Mouse (Mus musculus): ENCODE results near the gene Tectb. TPM values are rescaled to one million over a fixed set of nuclear protein-coding genes. Genes with fewer than 3 reads are reported as not detected.
A peak's percentile ranks its signal among the peaks of the same experiment; 100 is the strongest.

Tectb gene
- total RNA-seq, 4 experiments from 2014 or later: 0.55 to 0.66 TPM; not detected in 2

GRCm38 (mm10) chr19:55165954-55166353, 14.6 kb upstream of the Tectb start:
- no peak for DNase-seq

- DNase-seq: no peak
Measured at GRCm38 (mm10) chr19:55166741-55167140, 13.8 kb upstream of the Tectb start.

DNA sequence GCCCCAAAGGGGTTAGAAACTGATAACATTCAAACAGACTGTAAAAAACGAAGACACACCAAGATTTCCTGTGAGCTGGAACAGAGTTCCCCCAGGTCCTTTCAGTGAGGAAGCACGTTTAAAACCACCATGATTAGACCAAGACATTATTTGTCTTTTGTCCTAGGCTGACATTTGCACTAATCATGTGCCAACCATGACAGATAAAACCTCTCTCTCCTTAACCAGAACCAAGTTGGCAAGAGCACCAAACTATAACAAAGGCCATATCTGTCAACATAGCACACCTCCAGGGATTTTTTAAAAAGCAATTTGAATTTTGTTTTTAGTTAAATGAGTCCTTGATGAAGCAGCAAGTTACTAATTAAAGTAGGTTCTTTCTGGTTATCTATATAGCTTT, 12.8 kb upstream of the Tectb start:
- DNase-seq: no peak

GRCm38 (mm10) chr19:55168360-55168759, 12.2 kb upstream of the Tectb start:
- DNase-seq: no peak

- peak; percentile 57 for DNase-seq
Measured at GRCm38 (mm10) chr19:55169236-55169729, 11.2 kb upstream of the Tectb start.

DNA sequence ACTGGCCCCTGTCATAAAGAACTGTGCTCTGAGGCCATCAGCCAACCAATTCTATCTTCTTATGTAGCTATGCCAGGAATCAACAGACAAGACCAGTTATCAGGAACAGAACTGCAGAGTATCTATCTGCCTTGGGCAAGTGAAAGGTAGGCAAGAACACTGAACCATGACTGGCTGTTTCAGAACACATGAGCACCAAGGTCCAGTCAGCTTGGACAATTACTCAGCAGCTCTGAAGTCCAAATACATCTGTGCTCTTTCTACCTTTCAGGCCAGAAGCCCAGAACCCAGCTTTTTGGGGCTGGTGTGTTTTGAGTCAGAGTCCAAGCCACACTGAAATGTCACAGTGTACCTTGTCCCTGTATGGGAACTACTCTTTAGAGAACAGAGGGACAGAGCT, 10.1 kb upstream of the Tectb start:
- no peak for DNase-seq

- DNase-seq: no peak
Measured at GRCm38 (mm10) chr19:55171585-55171984, 8.9 kb upstream of the Tectb start.

DNA sequence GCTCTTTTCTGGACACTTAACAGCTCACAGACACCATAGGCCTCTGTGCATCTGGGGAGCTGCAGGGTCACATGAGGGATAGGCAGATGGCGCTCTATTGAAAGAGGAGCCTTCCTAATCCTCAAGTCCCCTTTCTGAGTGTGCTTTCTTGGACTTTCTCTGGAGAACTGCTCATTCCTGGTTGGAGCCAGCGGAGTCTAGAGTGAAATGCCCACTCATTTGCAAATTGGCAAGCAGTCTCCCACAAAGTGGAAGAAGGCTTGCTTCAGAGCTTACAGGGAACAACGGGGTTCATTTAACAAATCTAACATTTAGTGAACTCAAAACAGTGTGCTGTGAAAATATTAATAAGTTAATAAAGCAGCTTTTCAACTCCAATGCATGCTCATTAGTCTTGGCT, 3.4 kb upstream of the Tectb start:
- no peak for DNase-seq

- DNase-seq: no peak
Measured at GRCm38 (mm10) chr19:55184442-55184841, 3.9 kb downstream of the Tectb start.

DNA sequence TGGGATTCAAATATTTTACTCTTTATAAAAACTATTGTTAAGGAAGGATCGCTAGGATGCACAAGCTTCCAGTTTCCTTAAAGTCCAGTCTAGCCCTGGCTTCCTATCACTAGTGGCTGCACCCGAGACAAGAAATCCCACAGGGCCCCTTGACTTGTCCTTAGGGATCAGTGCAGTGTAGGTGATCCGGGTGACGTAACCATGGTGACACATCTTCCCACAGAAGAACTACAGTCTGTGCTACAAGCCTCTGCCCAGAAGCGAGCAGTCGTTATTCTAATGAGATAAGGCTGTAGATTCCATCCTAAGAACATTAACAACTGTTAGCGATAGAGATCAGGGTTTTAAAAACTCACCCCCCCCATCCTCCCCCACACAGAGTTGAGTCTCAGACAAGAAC, 4.5 kb downstream of the Tectb start:
- DNase-seq: no peak

- DNase-seq: no peak
Measured at GRCm38 (mm10) chr19:55185651-55186050, 5.1 kb downstream of the Tectb start.

GRCm38 (mm10) chr19:55190065-55190464, 9.5 kb downstream of the Tectb start:
- no peak for DNase-seq

- DNase-seq: no peak
Measured at GRCm38 (mm10) chr19:55191596-55191995, 11.1 kb downstream of the Tectb start.

DNA sequence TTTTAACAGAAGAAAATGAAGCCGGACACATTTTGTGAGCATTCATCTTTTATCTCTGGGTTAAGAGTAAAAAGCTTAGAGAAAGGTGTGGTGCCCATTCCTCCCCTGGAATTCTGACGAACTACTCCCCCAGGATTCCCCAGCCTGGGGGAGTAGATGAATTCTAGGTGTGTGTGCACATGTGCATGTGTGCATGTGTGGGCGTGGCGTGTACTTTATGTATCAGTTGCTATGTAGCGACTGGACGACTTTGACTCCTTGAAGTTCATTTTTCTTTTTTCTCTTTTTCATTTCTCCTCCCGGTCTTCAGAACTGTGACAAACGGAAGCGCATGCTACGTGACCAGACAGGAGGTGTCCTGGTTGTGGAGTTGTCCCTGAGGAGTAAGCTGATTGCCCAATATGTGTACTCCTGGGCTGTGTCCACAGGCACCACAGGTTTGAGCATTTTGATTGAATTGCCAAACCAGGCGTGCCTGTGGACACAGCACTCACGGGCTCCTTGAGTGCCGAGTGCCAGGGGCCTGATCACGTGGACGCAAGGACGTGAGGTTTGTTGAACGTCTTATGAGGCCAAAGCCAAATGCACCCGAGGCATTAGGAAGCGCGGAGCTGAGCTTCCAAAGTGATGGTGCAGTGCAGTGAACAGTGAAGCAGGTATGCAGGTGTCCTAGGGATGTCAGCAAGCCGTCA, 11.9 kb downstream of the Tectb start:
- DNase-seq: no peak

- DNase-seq: no peak
Measured at GRCm38 (mm10) chr19:55193717-55194394, 13.3 kb downstream of the Tectb start.

DNA sequence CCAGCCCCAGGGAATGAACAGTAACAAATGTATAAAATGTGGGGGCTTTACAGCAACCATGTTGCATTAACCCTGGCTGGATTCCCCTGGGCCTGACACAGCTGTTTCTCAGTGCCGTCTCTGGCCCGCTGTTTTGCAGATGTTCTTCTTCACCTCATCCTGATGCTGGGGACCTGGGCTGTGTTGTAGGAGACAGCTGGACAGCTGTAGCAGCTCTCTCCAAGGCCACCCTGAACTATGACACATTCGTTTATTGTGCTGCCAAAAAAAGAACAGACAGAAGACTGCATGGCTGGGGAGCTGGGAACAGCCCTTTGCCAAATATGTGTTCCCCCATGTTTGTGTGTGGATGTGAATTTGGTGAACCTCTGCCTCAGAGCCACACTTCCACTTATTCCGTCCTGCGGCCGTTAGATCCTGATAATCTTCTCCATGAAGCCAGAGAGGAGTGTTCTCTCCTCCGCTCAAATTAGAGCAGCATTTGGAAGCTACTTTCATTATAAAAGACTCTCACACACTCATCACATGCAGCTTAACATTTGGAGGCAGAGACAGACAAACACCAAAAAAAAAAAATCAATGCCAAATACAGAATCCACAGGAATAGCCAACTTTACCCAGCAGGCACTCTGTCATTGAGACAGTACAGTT, 14.1 kb downstream of the Tectb start:
- DNase-seq: peak; percentile 65

- DNase-seq: peak; percentile 58
Measured at GRCm38 (mm10) chr19:55195574-55195973, 15.0 kb downstream of the Tectb start.

- no peak for DNase-seq
Measured at GRCm38 (mm10) chr19:55198303-55198702, 17.8 kb downstream of the Tectb start.

DNA sequence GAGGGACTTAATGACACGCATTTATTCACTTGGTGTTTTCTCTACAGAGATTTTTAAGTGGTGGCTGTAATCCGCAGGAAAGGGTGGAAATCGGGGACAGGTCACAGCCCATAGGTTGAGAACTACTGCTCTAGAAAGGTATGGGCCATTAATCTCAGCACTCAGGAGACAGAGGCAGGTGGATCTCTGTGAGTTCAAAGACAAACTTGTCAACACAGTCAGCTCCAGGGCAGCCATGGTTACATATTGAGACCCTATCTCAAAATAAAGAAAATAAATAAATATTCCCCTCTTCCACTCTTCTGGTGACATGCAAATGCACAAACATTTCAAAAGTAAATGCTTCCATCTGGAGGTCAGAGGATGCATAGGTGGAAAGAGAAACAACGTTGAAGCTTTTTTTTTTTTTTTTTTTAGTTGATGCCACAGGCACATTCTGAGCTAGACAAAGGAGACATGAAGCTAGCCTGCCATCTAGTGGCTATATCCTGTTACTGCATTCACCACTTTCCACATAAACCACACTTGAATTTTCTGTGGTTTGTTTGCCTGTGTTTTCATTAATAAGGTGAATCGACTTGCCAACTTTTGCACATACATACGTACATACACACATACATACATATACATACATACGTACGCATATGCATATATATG, 26.1 kb downstream of the Tectb start:
- DNase-seq: no peak

GRCm38 (mm10) chr19:55207205-55207604, 26.7 kb downstream of the Tectb start:
- DNase-seq: no peak

DNA sequence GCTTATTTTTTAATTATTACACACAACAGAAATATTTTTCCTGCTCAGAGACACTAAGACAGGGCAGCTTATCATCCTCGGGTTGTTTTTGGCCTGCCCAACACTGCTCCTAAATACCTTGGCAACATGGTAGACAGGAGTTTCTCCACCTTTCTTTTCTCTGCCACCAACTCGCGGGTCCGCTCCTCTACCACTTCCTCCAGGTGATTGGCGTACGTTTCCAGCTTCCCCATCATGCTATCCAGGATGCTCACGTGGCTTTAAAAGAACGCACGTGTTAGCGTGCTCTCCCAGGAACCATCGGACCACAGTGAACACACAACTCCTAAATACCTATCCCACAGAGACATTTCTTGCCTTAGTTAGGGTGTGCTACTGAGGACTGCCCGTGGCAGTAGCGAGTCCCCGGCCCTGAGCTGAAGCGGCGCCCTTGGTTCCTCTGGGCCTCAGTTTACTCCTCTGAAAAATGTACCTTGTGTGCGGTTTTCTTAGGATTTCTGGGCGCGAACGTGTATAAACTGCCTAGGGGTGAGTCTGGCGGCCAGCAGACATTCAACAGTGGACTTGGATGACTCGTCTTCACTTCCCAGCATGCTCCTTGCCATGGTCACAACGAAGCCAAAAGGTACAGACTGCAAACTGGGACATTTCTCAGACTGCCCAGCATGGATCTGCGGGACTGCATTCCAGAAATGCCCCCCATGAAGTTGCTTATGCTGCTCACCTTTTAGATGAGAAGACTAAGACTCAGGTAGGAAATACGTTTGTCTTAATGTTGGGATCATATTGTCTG, 27.4 kb downstream of the Tectb start:
- DNase-seq: no peak

- DNase-seq: no peak
Measured at GRCm38 (mm10) chr19:55208654-55209053, 28.1 kb downstream of the Tectb start.

Data from adrenal gland, adult 8-10 months (tissue).